Comparison of ENCODE assay signal across 29 mouse cellular contexts in genomic region chr6:71208691-71209090, GRCm38 (mm10). TPM values are rescaled to one million over a fixed set of nuclear protein-coding genes. Genes with fewer than 3 reads are reported as not detected.
"Had no signal": no experiment of that assay in that cellular context is flagged by ENCODE, and none has a peak within 500 bp of the region (broad histone marks: within the 10 kb centered on the region; RNA-seq: fewer than 3 reads in every experiment).

No protein-coding gene starts in this region.

- H3K36me3 ChIP-seq: heart, embryonic 15.5 days; hindbrain, embryonic 13.5 days; hindbrain, embryonic 15.5 days; kidney, embryonic 15.5 days; limb, embryonic 10.5 days; limb, embryonic 12.5 days; liver, embryonic 15.5 days had no signal

- H3K27ac ChIP-seq: heart, adult 2 months; heart, embryonic 13.5 days; heart, embryonic 15.5 days; hindbrain, embryonic 13.5 days; hindbrain, embryonic 15.5 days; hindbrain, postnatal 0 days; kidney, embryonic 15.5 days; kidney, postnatal 0 days; left cerebral cortex, adult 2 months; limb, embryonic 10.5 days; limb, embryonic 12.5 days; liver, embryonic 13.5 days; liver, embryonic 15.5 days had no signal

- H3K27me3 ChIP-seq: heart, embryonic 13.5 days; heart, embryonic 15.5 days; hindbrain, embryonic 13.5 days; hindbrain, embryonic 15.5 days; kidney, embryonic 15.5 days; limb, embryonic 12.5 days; liver, embryonic 13.5 days; liver, embryonic 15.5 days had no signal

- DNase-seq: gastrocnemius, postnatal 14 days; gastrocnemius, postnatal 36 days; heart, adult 2 months; heart, postnatal 14 days; heart, postnatal 36 days; kidney, adult 11 months; kidney, adult 2 months; kidney, adult 9 months; kidney, postnatal 14 days; kidney, postnatal 36 days; liver, embryonic 13.5 days had no signal

- H3K4me3 ChIP-seq: heart, adult 2 months; heart, embryonic 13.5 days; heart, embryonic 15.5 days; hindbrain, embryonic 13.5 days; hindbrain, embryonic 15.5 days; kidney, embryonic 15.5 days; left cerebral cortex, adult 2 months; limb, embryonic 10.5 days; limb, embryonic 12.5 days; liver, embryonic 13.5 days; liver, embryonic 15.5 days had no signal

- H3K4me1 ChIP-seq: heart, embryonic 13.5 days; heart, embryonic 15.5 days; hindbrain, embryonic 13.5 days; hindbrain, embryonic 15.5 days; kidney, embryonic 15.5 days; limb, embryonic 12.5 days; liver, embryonic 13.5 days; liver, embryonic 15.5 days had no signal

- H3K9me3 ChIP-seq: heart, embryonic 15.5 days; hindbrain, embryonic 13.5 days; hindbrain, embryonic 15.5 days; kidney, embryonic 15.5 days; limb, embryonic 10.5 days; limb, embryonic 12.5 days; liver, embryonic 13.5 days; liver, embryonic 15.5 days had no signal

RNA-seq across cellular contexts. Expression of gene Fabp1, which starts 9.1 kb away (rescaled TPM):
- total RNA-seq: gastrocnemius, postnatal 14 days; gastrocnemius, postnatal 36 days; heart, adult 2 months; heart, postnatal 14 days; heart, postnatal 36 days; hematopoietic stem cell, adult 5-6 weeks; hindbrain, postnatal 0 days; layer of hippocampus, adult 18-20 months; layer of hippocampus, postnatal 10 days; layer of hippocampus, postnatal 25 days; left cerebral cortex, adult 2 months; left cerebral cortex, postnatal 14 days; left cerebral cortex, postnatal 36 days had no signal
- polyA plus RNA-seq: heart, adult 2 months; hindbrain, embryonic 11.5 days; hindbrain, embryonic 13.5 days; hindbrain, postnatal 0 days; limb, embryonic 10.5 days; limb, embryonic 12.5 days had no signal
